Mouse (Mus musculus) midbrain, postnatal 0 days (tissue): Measurements from ENCODE around the gene Med13. TPM values are rescaled to one million over a fixed set of nuclear protein-coding genes. Genes with fewer than 3 reads are reported as not detected.

ENCODE experiments used
- ATAC-seq: fragments of 200-750 bp; cut with Nextera tagmentation; 2 replicates; pipeline ENCODE4 v1.8.0; 2017; ENCODE audit warnings: moderate number of reproducible peaks, mild to moderate bottlenecking, moderate TSS enrichment, moderate library complexity; ENCODE audit not compliant: low FRiP score
- DNase-seq: peaks from one replicate; pipeline ENCODE4 v3.0.0-alpha.2; 2015; ENCODE audit warnings: low spot score
- H3K27ac ChIP-seq: fragments of 300-500 bp; sonication (generic); 2 replicates; pipeline ENCODE4 v1.5.1; 2014; ENCODE audit warnings: low read depth, mild to moderate bottlenecking, low read length, mixed read lengths
- H3K27me3 ChIP-seq: fragments of 300-500 bp; sonication (generic); 2 replicates; pipeline ENCODE4 v1.6.1; 2014; ENCODE audit warnings: low read length, control low read depth, mixed read lengths; ENCODE audit not compliant: insufficient read depth
- H3K36me3 ChIP-seq: fragments of 300-500 bp; sonication (generic); 2 replicates; pipeline ENCODE4 v1.6.1; 2014; ENCODE audit warnings: low read length, control low read depth, mixed read lengths; ENCODE audit not compliant: insufficient read depth
- H3K4me1 ChIP-seq: fragments of 300-500 bp; sonication (generic); 2 replicates; pipeline ENCODE4 v1.6.1; 2014; ENCODE audit warnings: mild to moderate bottlenecking, control low read depth, antibody characterized with exemption, low read length, mixed read lengths; ENCODE audit not compliant: insufficient read depth
- H3K4me2 ChIP-seq: fragments of 300-500 bp; sonication (generic); 2 replicates; pipeline ENCODE4 v1.6.1; 2014; ENCODE audit warnings: low read depth, mild to moderate bottlenecking, low read length, mixed read lengths; ENCODE audit not compliant: poor library complexity, severe bottlenecking
- H3K4me3 ChIP-seq: fragments of 300-500 bp; sonication (generic); 2 replicates; pipeline ENCODE4 v1.5.1; 2014; ENCODE audit warnings: low read depth, mild to moderate bottlenecking, low read length, moderate library complexity
- H3K9ac ChIP-seq: fragments of 300-500 bp; sonication (generic); replicated peaks from 2 replicates; pipeline ENCODE4 v1.6.1; 2014; ENCODE audit warnings: mild to moderate bottlenecking, low read length, moderate library complexity, mixed read lengths; ENCODE audit not compliant: poor library complexity, severe bottlenecking
- H3K9me3 ChIP-seq: fragments of 300-500 bp; sonication (generic); 2 replicates; pipeline ENCODE4 v1.6.1; 2016; ENCODE audit warnings: low read length, control low read depth
- CTCF ChIP-seq: IDR thresholded peaks from 2 replicates; pipeline ENCODE4 v1.5.1; 2016; ENCODE audit warnings: antibody characterized with exemption, mild to moderate bottlenecking
- WGBS: fragments of 180-500 bp; shearing (Covaris S2); extraction: QIAGEN DNeasy Blood & Tissue Kit; methylation state at CpG from one replicate; pipeline ENCODE4 v1.1.7; 2014; 5-methylcytosine and 5-hydroxymethylcytosine counted together
- polyA plus RNA-seq: library from polyadenylated mRNA; unstranded; fragments of >200 nt; fragmentation: Nextera tagmentation; extraction: Ambion mirVana; gene quantifications from 2 replicates; pipeline ENCODE4 v1.2.1, GENCODE M21; 2015
- total RNA-seq: library from RNA; depleted of rRNA; stranded (reverse); fragments of >200 nt; gene quantifications from 2 replicates; pipeline ENCODE4 v1.2.3, GENCODE M21; 2014

Med13 gene
- total and polyA plus RNA-seq, 2 experiments from 2014 or later: 5.1 to 52.9 TPM

DNA sequence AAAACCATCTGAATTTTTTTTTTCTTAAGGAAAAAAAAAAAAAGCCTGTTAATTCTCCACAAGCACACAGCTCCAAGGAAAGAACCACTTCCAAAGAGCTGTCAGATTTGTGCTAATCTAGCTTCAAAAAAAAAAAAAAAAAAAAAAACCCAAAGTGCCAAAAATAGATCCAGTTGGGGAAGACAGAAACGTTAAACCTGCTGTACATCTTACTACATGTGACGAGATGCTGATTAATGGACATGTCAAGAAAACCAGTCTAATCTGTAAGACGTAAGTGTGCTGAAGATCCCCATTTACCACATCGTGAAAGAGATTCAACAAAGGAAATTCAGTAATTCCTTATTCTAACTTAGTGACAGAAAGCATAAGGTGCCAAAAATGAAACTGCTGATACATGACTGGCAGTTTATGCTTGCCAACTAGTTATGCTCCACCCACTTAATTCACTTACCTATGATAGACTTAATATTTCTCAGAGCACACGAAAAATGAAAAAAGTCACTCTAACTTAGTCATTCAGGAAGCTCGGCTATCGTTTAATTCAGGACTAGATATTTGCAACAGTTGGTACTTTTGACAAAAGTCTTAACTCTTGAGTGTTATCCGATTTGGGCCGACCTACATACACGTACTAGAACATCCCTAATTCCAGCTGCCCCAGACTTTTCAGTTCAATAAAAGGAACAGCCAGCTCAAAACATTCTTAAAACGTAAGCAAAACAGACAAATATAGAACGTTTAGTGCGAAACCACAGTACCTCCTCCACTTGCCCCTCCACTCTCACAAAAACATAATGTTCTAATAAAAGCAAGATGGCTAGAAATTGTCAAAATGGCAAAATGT lies 1.2 kb downstream of the Med13 start:
- 4% methylated on average over 13 of the region's 13 CpGs for WGBS
- Histone ChIP-seq H3K27me3 (no peaks in the 10 kb centered on the region), H3K27ac (no peak overlapping the region), H3K4me2 (peak overlapping the region; percentile 60), H3K9me3 (no peaks in the 10 kb centered on the region), H3K9ac (peak overlapping the region; percentile 99), H3K4me3 (peak overlapping the region; percentile 97), H3K4me1 (peaks cover 11% of the 10 kb centered on the region; the same call in 1 of the 2 replicates), H3K36me3 (no peaks in the 10 kb centered on the region)
- no peak for TF ChIP-seq CTCF
- DNase-seq: no peak
- no peak for ATAC-seq

DNA sequence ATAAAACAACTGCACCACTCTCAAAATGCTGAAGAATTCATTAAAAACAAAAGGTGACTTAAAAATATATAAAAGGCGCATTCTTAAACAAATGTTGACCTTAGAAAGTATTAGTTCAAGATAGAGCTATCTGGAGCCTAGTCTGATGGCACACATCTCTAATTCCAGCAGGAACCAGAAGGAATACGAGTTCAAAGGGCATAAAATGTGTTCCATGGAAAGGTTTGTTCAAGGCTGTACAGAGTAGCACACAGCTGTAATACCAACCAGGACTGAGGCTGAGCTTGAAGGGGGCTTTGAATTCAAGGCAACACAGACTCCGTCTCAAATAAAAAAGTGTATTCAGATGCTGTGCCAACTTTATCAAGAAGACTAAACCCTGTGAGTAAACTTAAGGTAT lies 3.8 kb downstream of the Med13 start:
- H3K9me3 ChIP-seq: no peaks in the 10 kb centered on the region
- H3K36me3 ChIP-seq: no peaks in the 10 kb centered on the region
- H3K9ac ChIP-seq: no peak overlapping the region
- ATAC-seq (no peak), DNase-seq (no peak)
- peaks cover 11% of the 10 kb centered on the region; the same call in 1 of the 2 replicates for H3K4me1 ChIP-seq
- no peaks in the 10 kb centered on the region for H3K27me3 ChIP-seq
- TF ChIP-seq CTCF: no peak
- no peak overlapping the region for H3K4me3 ChIP-seq
- no peak overlapping the region for H3K27ac ChIP-seq
- H3K4me2 ChIP-seq: no peak overlapping the region
- WGBS: 71% methylated on average over 3 of the region's 3 CpGs

DNA sequence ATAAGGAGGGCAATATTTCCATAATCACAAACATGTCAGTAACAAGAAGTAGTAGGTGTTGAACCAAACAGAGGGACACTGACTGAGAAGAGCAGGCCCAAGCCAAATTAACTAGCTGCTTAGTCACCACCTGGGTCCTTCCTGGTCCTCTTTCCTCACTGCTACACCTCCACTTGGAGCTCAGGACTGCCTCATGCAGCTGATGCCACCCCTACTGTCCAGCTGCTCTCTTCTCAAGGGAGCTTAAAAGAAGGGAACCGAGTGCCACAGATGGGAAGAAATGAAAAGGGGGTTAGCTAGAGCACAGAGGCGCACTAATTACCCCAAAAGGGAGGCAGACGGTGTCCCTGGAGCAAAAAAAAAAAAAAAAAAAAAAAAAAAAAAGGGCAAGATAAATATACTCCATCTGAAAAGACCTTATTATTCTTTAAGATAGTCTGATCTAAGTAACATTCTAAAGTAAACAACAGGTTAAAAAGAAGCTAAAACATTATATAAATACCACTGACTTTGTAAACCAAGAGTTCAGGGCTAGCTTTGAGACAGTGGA lies 5.6 kb downstream of the Med13 start:
- 30% methylated on average over 3 of the region's 3 CpGs for WGBS

DNA sequence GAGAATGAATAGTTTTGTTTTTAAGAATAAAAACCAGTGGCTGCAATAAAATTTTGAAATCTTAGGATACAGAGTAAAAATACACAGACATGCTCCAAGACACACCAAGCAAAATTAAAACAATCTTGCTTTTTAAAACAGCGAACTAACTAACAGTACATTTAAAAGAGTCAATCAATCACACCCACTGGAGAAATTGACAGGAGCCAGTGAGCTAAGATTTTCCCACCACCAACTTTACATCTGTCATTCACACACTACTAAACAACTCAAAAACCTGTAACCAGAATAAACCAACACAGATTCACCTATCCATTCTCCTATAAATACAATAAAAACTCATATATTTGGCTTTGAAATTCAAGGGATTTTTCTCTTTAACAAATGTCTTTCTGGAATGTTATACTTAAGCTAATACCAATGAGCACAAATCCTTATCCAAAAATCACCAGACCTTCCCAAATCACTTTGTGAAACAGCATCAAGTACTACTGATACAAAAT lies 6.7 kb downstream of the Med13 start:
- ATAC-seq: no peak
- H3K36me3 ChIP-seq: no peaks in the 10 kb centered on the region
- no peak overlapping the region for H3K27ac ChIP-seq
- H3K9me3 ChIP-seq: no peaks in the 10 kb centered on the region
- no peak overlapping the region for H3K4me2 ChIP-seq
- 83% methylated on average over 1 of the region's 1 CpGs for WGBS
- no peak for TF ChIP-seq CTCF
- no peaks in the 10 kb centered on the region for H3K27me3 ChIP-seq
- no peak overlapping the region for H3K9ac ChIP-seq
- H3K4me1 ChIP-seq: peaks cover 10% of the 10 kb centered on the region; the same call in 1 of the 2 replicates
- DNase-seq: no peak
- no peak overlapping the region for H3K4me3 ChIP-seq

More for the DNA sequence above, 5.6 kb downstream of the Med13 start:
- Histone ChIP-seq H3K27ac (no peak overlapping the region), H3K4me2 (no peak overlapping the region), H3K27me3 (no peaks in the 10 kb centered on the region), H3K36me3 (no peaks in the 10 kb centered on the region), H3K4me1 (peaks cover 11% of the 10 kb centered on the region; the same call in 1 of the 2 replicates), H3K9ac (no peak overlapping the region), H3K4me3 (no peak overlapping the region), H3K9me3 (no peaks in the 10 kb centered on the region)
- no peak for ATAC-seq
- no peak for DNase-seq
- TF ChIP-seq CTCF: no peak

DNA sequence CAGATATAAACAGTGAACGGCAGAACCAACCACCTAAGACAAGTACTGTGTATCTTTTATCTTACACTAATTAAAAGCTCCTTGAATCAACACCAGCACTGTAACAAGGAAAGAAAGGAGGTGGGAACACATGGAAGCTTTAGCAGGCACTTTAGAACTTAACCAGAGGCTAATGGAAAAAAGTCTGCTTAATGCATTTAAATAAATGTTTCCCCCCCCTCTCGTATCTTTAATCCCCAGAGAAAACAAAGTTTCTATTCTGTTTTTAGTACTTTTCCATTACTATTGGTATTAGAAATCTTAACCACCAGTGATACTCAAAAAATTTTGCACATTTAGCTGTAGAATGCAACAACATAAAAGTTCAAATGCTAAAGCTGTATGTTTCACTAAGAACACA lies 8.1 kb downstream of the Med13 start:
- WGBS: 42% methylated on average over 2 of the region's 2 CpGs
- H3K27ac ChIP-seq: no peak overlapping the region
- no peak overlapping the region for H3K4me3 ChIP-seq
- H3K4me2 ChIP-seq: no peak overlapping the region
- DNase-seq (no peak), ATAC-seq (no peak)
- no peaks in the 10 kb centered on the region for H3K9me3 ChIP-seq
- no peak overlapping the region for H3K9ac ChIP-seq
- H3K27me3 ChIP-seq: no peaks in the 10 kb centered on the region
- no peak for TF ChIP-seq CTCF
- H3K36me3 ChIP-seq: no peaks in the 10 kb centered on the region
- H3K4me1 ChIP-seq: peaks cover 6% of the 10 kb centered on the region; the same call in 1 of the 2 replicates

DNA sequence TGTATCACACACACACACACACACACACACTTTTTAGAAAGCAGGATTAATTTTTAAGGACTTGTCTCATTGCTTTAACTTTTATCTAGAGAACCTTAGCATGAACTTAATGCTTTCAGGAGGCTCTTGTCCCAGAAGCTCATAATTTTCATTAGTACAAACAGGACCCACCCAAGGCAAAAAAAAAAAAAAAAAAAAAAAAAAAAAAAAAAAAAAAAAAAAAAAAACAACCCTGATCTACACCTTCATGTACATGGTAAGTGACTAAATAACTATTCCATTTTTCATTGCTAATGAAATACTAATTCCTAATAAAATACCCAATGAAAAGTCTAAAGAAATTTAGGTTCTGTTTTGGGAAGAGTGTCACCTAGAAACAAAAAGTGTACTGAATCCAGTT lies 8.5 kb downstream of the Med13 start:
- TF ChIP-seq CTCF: no peak
- H3K9me3 ChIP-seq: no peaks in the 10 kb centered on the region

More for the DNA sequence above, 8.5 kb downstream of the Med13 start:
- ATAC-seq (no peak), DNase-seq (no peak)
- Histone ChIP-seq H3K4me3 (no peak overlapping the region), H3K27ac (no peak overlapping the region), H3K4me1 (peaks cover 2% of the 10 kb centered on the region; the same call in 1 of the 2 replicates), H3K36me3 (no peaks in the 10 kb centered on the region), H3K4me2 (no peak overlapping the region), H3K27me3 (no peaks in the 10 kb centered on the region), H3K9ac (no peak overlapping the region)
